Mouse (Mus musculus): ENCODE data around the gene Ankdd1a. TPM values are rescaled to one million over a fixed set of nuclear protein-coding genes. Genes with fewer than 3 reads are reported as not detected.
A peak's percentile ranks its signal among the peaks of the same experiment; 100 is the strongest.

Ankdd1a gene
- polyA plus RNA-seq, 1 experiment from 2014 or later, result 0.18 TPM

GRCm38 (mm10) chr9:65548311-65548710 is 28.3 kb upstream of the Ankdd1a start:
- Histone ChIP-seq H3K9me3 (ENCODE audit: control insufficient read depth, low read length) (no peaks in the 10 kb centered on the region), H3K27me3 (ENCODE audit: control insufficient read depth, insufficient read depth, low read length) (no peaks in the 10 kb centered on the region), H3K27ac (replicated peaks) (no peak overlapping the region), H3K9ac (ENCODE audit: low read length) (no peak overlapping the region), H3K4me2 (replicated peaks; ENCODE audit: low read depth) (no peak overlapping the region), H3K36me3 (ENCODE audit: control insufficient read depth, insufficient read depth, low read length) (no peaks in the 10 kb centered on the region), H3K4me3 (ENCODE audit: low read depth, low read length) (no peak overlapping the region), H3K4me1 (replicated peaks; ENCODE audit: control insufficient read depth, insufficient read depth) (0 out of 2 replicates have a peak, but pooled peaks cover 3% of the 10 kb centered on the region)
- ATAC-seq (ENCODE audit: low FRiP score, low TSS enrichment), result no peak
- TF ChIP-seq CTCF (IDR thresholded peaks at IDR 0.05; ENCODE audit: low read depth), result no peak
- no peak for TF ChIP-seq EP300 (optimal IDR thresholded peaks at IDR 0.05)
- no peak for DNase-seq (ENCODE audit: low spot score)
- 45% methylated on average over 8 of the region's 8 CpGs for WGBS

GRCm38 (mm10) chr9:65547844-65548243 is 27.9 kb upstream of the Ankdd1a start:
- WGBS, result 52% methylated on average over 4 of the region's 4 CpGs
- H3K27me3 ChIP-seq (ENCODE audit: control insufficient read depth, insufficient read depth, low read length), result no peaks in the 10 kb centered on the region
- ATAC-seq (ENCODE audit: low FRiP score, low TSS enrichment), result no peak
- no peak overlapping the region for H3K4me2 ChIP-seq (replicated peaks; ENCODE audit: low read depth)
- TF ChIP-seq EP300 (optimal IDR thresholded peaks at IDR 0.05), result no peak
- TF ChIP-seq CTCF (IDR thresholded peaks at IDR 0.05; ENCODE audit: low read depth), result no peak
- no peak for DNase-seq (ENCODE audit: low spot score)
- H3K36me3 ChIP-seq (ENCODE audit: control insufficient read depth, insufficient read depth, low read length), result no peaks in the 10 kb centered on the region
- H3K9ac ChIP-seq (ENCODE audit: low read length), result no peak overlapping the region
- no peaks in the 10 kb centered on the region for H3K9me3 ChIP-seq (ENCODE audit: control insufficient read depth, low read length)
- H3K27ac ChIP-seq (replicated peaks), result no peak overlapping the region
- H3K4me3 ChIP-seq (ENCODE audit: low read depth, low read length), result no peak overlapping the region
- H3K4me1 ChIP-seq (replicated peaks; ENCODE audit: control insufficient read depth, insufficient read depth), result 0 out of 2 replicates have a peak, but pooled peaks cover 3% of the 10 kb centered on the region

GRCm38 (mm10) chr9:65547111-65547510 is 27.1 kb upstream of the Ankdd1a start:
- Histone ChIP-seq H3K9ac (ENCODE audit: low read length) (no peak overlapping the region), H3K9me3 (ENCODE audit: control insufficient read depth, low read length) (no peaks in the 10 kb centered on the region), H3K27me3 (ENCODE audit: control insufficient read depth, insufficient read depth, low read length) (no peaks in the 10 kb centered on the region), H3K4me3 (ENCODE audit: low read depth, low read length) (no peak overlapping the region), H3K27ac (replicated peaks) (peak overlapping the region; percentile 53; the same call in 1 of the 2 replicates), H3K4me2 (replicated peaks; ENCODE audit: low read depth) (no peak overlapping the region), H3K4me1 (replicated peaks; ENCODE audit: control insufficient read depth, insufficient read depth) (0 out of 2 replicates have a peak, but pooled peaks cover 3% of the 10 kb centered on the region), H3K36me3 (ENCODE audit: control insufficient read depth, insufficient read depth, low read length) (no peaks in the 10 kb centered on the region)
- WGBS, result 71% methylated on average over 5 of the region's 5 CpGs
- TF ChIP-seq EP300 (optimal IDR thresholded peaks at IDR 0.05) (no peak), CTCF (IDR thresholded peaks at IDR 0.05; ENCODE audit: low read depth) (no peak)
- no peak for DNase-seq (ENCODE audit: low spot score)
- no peak for ATAC-seq (ENCODE audit: low FRiP score, low TSS enrichment)

GRCm38 (mm10) chr9:65546413-65546695 is 26.4 kb upstream of the Ankdd1a start:
- Histone ChIP-seq H3K27me3 (ENCODE audit: control insufficient read depth, insufficient read depth, low read length) (no peaks in the 10 kb centered on the region), H3K9me3 (ENCODE audit: control insufficient read depth, low read length) (no peaks in the 10 kb centered on the region), H3K4me3 (ENCODE audit: low read depth, low read length) (no peak overlapping the region), H3K9ac (ENCODE audit: low read length) (no peak overlapping the region), H3K36me3 (ENCODE audit: control insufficient read depth, insufficient read depth, low read length) (no peaks in the 10 kb centered on the region), H3K27ac (replicated peaks) (peak overlapping the region; percentile 53; the same call in 1 of the 2 replicates), H3K4me1 (replicated peaks; ENCODE audit: control insufficient read depth, insufficient read depth) (0 out of 2 replicates have a peak, but pooled peaks cover 6% of the 10 kb centered on the region), H3K4me2 (replicated peaks; ENCODE audit: low read depth) (no peak overlapping the region)
- ATAC-seq (ENCODE audit: low FRiP score, low TSS enrichment) (no peak), DNase-seq (ENCODE audit: low spot score) (no peak)
- TF ChIP-seq EP300 (optimal IDR thresholded peaks at IDR 0.05) (no peak), CTCF (IDR thresholded peaks at IDR 0.05; ENCODE audit: low read depth) (no peak)
- WGBS, result 33% methylated on average over 4 of the region's 4 CpGs

GRCm38 (mm10) chr9:65545635-65546412 is 25.8 kb upstream of the Ankdd1a start:
- DNase-seq (ENCODE audit: low spot score) (no peak), ATAC-seq (ENCODE audit: low FRiP score, low TSS enrichment) (no peak)
- Histone ChIP-seq H3K9me3 (ENCODE audit: control insufficient read depth, low read length) (no peaks in the 10 kb centered on the region), H3K27ac (replicated peaks) (peak overlapping the region; percentile 40; the same call in 1 of the 2 replicates), H3K36me3 (ENCODE audit: control insufficient read depth, insufficient read depth, low read length) (no peaks in the 10 kb centered on the region), H3K9ac (ENCODE audit: low read length) (no peak overlapping the region), H3K4me3 (ENCODE audit: low read depth, low read length) (no peak overlapping the region), H3K4me2 (replicated peaks; ENCODE audit: low read depth) (no peak overlapping the region), H3K4me1 (replicated peaks; ENCODE audit: control insufficient read depth, insufficient read depth) (0 out of 2 replicates have a peak, but pooled peaks cover 5% of the 10 kb centered on the region), H3K27me3 (ENCODE audit: control insufficient read depth, insufficient read depth, low read length) (no peaks in the 10 kb centered on the region)
- 71% methylated on average over 10 of the region's 10 CpGs for WGBS
- no peak for TF ChIP-seq CTCF (IDR thresholded peaks at IDR 0.05; ENCODE audit: low read depth)
- no peak for TF ChIP-seq EP300 (optimal IDR thresholded peaks at IDR 0.05)

GRCm38 (mm10) chr9:65542111-65542524 is 22.1 kb upstream of the Ankdd1a start:
- TF ChIP-seq EP300 (optimal IDR thresholded peaks at IDR 0.05) (no peak), CTCF (IDR thresholded peaks at IDR 0.05; ENCODE audit: low read depth) (no peak)
- Histone ChIP-seq H3K36me3 (ENCODE audit: control insufficient read depth, insufficient read depth, low read length) (no peaks in the 10 kb centered on the region), H3K4me1 (replicated peaks; ENCODE audit: control insufficient read depth, insufficient read depth) (0 out of 2 replicates have a peak, but pooled peaks cover 3% of the 10 kb centered on the region), H3K9ac (ENCODE audit: low read length) (no peak overlapping the region), H3K27me3 (ENCODE audit: control insufficient read depth, insufficient read depth, low read length) (no peaks in the 10 kb centered on the region), H3K4me2 (replicated peaks; ENCODE audit: low read depth) (no peak overlapping the region), H3K9me3 (ENCODE audit: control insufficient read depth, low read length) (no peaks in the 10 kb centered on the region), H3K27ac (replicated peaks) (peak overlapping the region; percentile 63), H3K4me3 (ENCODE audit: low read depth, low read length) (no peak overlapping the region)
- no peak for DNase-seq (ENCODE audit: low spot score)
- no peak for ATAC-seq (ENCODE audit: low FRiP score, low TSS enrichment)
- 78% methylated on average over 7 of the region's 7 CpGs for WGBS

All from stomach, postnatal 0 days (tissue).